Mouse (Mus musculus) urinary bladder, postnatal 10 days (tissue): ENCODE results near the gene Tmsb10.
A peak's percentile ranks its signal among the peaks of the same experiment; 100 is the strongest.

ENCODE experiments used
- DNase-seq: peaks from one replicate; pipeline ENCODE4 v3.0.0; 2022; ENCODE audit warnings: low spot score

Gene Tmsb10

DNA sequence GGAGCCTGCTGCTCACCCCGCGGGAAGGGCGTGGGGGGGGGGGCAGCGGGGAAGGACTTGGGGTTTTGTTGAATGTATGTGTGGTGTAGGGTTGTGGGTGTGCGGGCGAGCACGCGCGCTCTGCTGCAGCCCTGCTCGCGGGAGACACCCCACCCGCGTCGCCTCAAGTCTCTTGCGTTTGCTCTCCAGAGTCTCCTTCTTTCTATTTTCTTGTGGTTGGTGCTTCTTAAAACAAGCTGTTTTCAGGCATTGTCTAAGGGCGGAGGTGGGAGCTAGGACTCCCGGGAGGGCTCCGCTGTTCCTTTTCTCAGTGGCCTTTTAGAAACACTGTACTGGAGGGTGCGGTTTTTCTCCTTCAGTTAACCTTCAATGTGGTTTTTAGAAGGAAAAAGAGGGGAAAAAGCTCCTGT lies at the start of gene Tmsb10:
TSS of gene Tmsb10 (minus strand) at position 87 of the 410 bp plus-strand sequence.
- no peak for DNase-seq

DNA sequence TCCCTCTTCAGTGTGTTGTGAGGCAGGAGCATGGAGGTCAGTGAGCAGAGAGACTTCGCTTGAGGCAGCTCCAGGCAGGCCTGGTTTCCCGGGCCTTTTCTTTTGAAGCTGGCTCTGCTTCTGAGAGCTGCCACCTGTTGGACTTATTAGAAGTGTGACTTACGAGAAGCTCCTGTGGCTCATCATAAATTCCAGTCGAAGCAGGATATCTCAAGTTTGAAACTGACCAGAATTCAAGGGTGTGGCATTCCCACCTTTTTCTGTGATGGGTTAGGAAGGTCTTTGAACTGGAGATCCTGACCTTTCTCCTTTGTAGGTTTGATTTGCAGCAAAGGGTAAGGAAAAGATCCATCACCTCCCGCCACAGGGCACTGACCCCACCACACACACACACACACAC lies 45.1 kb upstream of the Tmsb10 start:
- DNase-seq = no peak

DNA sequence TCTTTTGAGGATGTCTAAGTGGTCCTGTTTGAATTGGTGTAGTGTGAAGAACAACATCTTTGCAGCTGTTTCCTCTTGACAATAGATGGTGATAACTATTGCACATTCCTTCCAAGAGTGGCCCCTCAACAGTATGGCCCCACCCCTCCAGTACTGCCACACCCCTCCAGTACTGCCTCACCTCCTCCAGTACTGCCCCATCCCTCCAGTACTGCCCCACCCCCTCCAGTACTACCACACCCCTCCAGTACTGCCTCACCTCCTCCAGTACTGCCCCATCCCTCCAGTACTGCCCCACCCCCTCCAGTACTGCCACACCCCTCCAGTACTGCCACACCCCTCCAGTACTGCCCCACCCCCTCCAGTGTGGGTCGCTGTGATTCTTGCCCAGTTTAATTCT lies 43.8 kb upstream of the Tmsb10 start:
- DNase-seq = no peak

DNA sequence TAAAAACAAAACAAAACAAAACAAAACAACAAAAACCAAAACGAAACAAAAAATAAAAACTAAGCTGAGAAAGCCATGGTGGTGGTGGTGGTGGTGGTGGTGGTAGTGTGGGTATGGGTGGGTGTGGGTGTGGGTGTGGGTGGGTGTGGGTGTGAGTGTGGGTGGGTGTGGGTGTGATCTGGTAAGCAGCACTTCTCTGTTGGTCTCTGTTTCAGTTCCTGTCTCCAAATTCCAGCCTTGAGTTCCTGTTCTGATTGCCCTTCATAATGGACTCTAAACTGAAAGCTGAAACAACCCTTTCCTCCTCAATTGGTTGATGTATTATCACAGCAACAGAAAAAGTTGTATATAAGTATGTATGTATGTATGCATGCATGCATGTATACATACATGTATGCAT lies 40.3 kb upstream of the Tmsb10 start:
- no peak for DNase-seq

DNA sequence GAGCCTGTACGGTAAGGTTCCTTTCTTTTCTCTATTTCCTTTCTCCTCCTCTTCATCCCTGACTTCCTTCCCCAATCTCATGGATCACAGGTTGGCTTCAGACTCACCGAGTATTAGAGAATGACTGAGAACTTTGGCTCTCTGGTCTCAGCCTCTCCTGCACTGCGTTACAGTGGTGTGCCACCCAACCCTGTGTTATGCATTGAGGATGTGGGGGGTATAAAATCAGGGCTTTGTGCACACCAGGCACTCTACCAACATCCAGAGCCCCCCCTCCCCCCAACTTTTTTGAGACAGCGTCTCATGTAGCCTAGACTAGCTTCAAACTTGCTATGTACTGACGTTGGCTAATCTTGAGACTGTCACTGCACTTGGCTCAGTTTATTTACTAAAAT lies 35.1 kb upstream of the Tmsb10 start:
- DNase-seq = no peak

DNA sequence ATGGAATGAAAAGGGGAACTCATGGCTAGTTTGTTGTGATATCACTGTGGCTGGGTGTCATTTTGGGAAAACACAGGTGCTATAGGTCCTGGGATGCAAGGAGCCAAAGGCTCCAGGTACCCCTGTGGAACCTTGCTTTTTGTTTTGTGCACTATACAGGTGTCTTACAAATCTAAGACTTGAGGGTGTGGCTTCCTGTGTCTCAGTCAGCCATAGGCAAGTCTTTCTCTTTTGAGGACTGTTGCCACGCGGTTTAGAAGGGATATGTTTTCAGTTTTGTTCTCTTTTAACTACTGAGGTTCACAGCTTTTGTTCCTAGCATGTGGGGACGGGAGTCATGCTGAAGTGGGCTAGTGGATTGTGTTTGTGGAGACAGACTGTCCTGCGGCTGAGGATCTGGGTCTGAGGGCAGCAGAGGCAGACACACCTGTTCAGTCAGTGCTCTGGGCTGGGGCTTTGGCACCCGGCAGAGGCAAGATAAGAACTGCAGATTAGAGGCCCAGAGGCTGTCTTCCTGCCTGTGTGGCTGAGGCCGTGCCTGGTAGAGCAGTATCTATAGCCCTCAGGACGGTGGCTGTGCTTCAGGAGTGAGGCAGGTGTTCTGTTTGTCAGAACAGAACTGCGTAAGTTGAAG lies 34.6 kb upstream of the Tmsb10 start:
- no peak for DNase-seq

DNA sequence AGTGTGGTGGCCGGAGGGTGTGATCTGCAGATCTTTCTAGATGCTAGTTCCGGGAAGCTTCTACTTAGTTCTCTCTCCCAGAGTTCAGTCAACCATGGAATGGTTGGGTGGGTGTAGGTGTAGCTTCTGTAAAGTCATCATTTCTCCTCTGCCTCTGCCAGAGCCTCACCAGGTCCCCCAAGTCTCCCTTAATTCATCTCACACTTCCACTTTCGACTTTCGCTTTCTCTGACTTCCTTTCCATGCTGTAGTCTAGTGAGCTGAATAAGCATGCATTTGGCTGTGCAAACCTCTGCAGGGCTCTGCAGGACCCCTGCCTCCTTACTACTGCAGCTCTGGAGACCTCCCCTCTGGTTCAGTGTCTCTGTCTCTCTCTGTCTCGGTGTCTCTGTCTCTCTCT lies 31.7 kb upstream of the Tmsb10 start:
- DNase-seq = no peak

DNA sequence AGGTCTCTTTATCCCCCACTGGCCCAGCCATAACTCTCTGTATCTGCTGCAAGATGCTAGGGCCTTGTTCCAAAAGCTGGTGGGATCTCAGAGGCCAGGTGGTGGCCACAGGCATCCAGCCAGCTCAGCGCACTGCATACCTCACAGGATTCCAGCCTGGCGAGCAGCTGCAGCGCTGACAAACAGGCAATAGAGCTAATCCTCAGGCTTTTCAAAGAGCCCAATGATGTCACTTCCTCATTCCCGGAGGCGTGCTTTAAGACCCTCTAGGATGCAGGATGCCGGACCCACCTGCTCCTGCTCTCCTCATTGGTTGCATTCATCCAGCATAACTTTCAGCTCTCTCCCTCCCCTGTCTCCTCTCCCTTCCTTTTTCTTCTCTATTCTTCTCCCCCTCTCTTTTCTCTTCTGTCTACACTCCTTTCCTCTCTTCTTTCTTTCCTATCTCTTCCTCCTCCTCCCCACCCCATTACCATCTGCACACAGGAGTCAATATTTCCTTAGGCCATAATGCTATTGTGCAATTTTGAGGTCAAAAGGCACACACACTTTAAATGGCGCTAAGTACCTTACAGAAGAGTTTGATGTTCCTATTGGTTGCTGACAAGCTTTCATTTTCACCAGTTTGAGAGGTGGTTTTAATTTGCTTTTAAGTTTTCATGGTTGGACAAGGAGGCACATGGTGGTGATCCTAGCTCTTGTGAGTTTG lies 30.6 kb upstream of the Tmsb10 start:
- DNase-seq = no peak

DNA sequence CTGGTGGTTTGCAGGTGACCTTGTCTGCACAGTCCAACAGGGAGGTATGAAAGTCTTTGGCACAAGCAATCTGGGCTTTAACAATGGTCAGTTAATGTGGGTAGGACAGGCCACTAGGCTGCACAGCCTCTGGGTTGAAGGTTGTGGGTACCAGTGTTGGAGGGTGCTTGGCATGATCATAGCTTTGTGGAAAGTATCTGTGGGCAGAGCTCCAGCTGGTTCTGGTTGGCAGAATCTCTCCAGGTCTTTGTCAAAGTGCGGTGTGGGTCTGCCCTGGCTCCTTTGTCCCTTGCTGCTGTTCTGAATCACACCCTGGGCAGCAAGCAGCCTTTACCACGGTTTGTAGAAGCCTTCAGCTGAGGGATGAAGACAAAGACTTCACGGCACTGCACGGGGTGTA lies 24.0 kb upstream of the Tmsb10 start:
- DNase-seq = no peak

DNA sequence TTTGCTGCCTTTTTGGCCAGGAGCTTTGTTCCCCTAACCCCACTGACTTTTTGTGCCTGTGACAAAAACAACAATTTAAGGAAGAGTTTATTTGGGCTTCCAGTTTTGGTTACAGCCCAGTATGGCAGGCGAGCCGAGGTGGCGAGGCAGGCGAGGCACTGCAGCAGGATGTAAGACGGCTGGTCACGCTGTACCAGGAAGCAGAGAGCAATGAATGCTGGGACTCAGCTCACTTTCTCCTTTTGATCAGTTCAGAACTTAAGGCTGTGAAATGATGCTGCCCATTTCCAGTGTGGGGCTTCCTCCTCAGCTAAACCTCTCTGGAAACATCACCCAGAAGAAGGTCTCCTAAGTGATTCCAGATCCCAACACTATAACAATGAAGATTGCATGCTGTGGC lies 23.3 kb upstream of the Tmsb10 start:
- DNase-seq = no peak

DNA sequence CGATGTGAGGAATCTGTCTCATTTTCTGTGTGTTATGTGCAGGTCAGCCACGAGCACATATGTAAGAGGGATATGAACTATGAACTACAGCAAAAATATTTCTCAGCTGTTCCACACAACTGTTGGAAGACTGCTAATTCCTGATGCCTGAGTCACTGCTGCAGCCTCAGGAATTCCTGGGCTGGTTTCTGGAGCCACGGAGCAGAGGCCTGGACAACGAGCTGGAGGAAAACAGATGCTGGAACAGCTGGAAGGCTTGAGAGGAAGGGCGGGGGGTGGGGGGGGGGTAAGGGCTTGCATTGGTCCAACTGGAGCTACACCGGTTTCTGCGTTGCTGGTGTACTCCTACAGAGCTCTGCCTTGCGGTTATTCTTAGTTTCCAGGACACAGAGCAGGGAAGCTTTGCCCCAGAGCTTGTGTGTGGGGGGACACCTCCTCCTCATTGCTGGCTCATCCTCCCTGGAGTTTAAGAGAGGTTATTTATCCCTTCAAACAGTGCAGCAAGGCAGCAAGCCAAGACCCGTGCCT lies 22.6 kb upstream of the Tmsb10 start:
- no peak for DNase-seq

DNA sequence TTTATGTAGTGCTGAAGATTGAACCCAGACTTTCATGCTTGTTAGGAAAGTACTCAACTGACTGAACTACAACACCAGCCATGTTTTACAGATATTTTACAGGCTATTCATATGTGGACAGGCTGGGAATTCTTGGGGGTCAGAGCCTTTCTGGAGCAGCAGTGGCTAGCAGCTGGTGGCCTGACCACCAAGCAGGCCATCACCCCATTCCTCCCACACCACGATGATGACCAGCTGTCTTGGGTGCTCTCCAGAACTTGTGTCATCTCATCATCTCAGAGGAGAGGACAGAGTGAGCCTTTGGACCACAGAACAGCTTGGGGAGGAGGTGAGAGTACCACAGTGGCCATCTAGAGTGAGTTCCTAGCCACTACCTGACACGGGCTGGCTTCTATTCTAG lies 18.3 kb upstream of the Tmsb10 start:
- DNase-seq = no peak

DNA sequence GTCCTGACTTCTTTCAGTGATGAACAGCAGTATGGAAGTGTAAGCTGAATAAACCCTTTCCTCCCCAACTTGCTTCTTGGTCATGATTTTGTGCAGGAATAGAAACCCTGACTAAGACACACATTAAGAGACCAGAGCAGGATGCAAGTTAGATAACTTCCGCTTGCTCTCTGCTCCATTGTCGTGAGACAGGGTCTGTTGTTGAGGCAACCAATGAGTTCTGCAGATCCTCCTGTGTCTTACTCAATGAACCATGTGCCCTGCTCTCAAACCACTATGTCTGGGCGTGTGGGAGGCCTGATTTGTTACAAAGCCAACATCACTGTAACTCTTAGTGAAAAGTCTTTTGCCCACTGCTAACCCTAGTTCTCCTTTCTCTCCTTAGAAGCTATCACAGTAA lies 12.5 kb upstream of the Tmsb10 start:
- no peak for DNase-seq

DNA sequence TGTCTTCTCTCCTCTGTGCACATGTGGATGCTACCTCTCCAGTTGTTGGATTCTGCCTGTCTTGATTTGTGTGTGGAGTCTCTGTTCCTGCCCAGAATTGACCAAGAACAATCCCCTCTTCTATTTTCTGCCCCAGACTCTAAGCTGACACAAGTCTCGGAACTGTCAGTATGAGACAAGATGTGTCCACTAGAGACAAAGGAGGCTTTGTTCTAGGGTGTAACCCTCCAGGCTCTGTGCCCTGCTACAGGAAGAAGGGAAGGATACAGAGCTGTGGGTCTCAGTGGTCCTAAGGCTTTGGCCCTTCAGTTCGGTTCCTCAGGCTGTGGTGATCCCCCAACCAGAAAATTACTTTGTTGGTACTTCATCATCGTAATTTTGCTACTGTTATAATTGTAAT lies 11.2 kb upstream of the Tmsb10 start:
- DNase-seq = no peak

DNA sequence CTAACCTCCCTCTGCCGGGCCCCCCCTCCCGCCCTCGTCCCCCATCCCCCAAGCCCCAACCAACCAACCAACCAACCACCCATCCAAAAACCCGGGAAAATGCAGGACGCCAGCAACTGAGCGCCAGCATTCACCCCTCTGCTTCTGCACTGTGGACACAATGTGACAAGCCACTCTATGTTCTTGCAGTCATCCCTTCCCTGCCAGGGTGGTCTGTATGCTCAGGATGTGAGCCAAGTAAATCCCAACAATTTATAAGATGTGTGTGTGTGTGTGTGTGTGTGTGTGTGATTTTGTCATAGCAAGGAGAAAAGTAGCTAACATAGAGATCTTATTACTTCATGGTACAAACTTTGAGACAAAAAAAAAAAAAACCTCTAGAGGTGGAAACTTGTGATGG lies 6.7 kb upstream of the Tmsb10 start:
- no peak for DNase-seq

DNA sequence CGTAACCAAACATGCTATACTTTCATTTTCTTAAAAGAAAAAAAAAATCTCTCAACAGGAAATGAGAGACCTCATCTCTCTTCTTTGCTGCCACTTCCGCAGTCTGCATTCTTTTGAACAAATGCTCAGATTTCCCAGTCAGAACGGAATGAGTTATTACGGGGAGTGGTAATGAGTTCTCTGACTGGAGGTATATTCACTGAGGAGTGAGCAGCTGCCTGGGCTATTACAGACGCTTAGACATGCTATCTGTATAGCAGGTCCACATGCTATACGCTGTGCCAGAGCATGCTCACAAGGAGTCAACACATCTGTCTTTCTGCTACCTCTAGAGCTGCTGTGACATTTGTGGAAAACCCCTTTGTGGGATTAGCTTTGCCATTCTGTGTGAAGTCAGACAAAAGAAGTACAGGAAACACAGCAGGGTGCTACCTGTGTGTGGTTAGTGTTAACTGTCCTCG lies 3.8 kb upstream of the Tmsb10 start:
- no peak for DNase-seq

DNA sequence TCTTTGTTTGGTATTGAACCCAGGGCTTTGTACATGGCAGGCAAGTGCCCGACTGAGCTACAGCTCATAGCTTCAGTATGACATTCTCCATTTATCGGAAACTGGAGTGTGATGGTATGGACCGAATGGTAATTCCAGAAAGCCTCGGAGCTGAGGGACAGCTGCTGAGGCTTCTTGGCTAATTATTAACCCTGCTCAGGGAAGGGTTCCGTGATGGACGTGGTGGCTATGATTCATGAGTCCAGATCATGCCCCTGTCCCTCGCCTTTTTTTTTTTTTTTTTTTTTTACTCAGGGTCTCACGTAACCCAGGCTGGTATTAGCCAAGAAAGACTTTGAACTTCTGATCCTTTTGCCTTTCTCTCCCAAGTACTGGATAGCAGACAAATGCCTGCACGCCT lies 3.1 kb upstream of the Tmsb10 start:
- DNase-seq = no peak

DNA sequence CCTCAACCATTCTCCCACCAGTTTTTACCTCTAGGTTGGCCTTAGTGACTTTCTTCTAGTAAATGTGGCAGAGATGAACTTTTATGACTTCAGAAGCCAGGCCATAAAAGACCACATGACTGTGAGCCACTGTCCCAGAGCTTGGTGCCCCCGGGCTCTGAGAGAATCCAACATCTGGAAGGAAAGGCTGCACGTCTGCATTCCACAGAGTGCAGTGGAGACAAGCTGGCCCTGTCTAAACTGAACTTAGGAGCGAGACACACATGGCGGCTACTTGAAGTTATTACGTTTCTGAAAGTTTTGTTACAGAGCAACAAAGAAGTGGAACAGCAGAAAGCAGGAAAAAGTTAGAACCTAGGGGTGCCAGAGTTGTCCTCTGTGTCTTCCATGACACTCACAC lies 2.1 kb upstream of the Tmsb10 start:
- no peak for DNase-seq

DNA sequence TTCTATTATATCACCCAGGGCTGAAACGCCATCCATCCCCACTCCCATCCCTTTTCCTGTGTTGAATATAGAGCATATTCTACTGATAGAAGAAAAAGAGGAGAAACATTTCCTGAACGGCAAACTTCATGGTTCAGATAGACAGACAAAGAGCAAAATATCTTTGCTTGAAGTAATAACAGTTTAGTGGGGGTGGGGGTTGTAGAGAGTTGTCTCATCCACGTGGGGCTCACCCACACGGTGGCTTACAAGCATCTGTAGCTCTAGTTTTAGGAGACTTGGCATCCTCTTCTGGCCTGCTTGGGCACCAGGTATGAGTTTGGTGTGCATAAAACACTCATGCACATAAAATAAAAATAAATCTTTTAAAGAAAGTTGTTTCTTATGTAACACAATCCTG lies 627 bp upstream of the Tmsb10 start:
- no peak for DNase-seq

DNA sequence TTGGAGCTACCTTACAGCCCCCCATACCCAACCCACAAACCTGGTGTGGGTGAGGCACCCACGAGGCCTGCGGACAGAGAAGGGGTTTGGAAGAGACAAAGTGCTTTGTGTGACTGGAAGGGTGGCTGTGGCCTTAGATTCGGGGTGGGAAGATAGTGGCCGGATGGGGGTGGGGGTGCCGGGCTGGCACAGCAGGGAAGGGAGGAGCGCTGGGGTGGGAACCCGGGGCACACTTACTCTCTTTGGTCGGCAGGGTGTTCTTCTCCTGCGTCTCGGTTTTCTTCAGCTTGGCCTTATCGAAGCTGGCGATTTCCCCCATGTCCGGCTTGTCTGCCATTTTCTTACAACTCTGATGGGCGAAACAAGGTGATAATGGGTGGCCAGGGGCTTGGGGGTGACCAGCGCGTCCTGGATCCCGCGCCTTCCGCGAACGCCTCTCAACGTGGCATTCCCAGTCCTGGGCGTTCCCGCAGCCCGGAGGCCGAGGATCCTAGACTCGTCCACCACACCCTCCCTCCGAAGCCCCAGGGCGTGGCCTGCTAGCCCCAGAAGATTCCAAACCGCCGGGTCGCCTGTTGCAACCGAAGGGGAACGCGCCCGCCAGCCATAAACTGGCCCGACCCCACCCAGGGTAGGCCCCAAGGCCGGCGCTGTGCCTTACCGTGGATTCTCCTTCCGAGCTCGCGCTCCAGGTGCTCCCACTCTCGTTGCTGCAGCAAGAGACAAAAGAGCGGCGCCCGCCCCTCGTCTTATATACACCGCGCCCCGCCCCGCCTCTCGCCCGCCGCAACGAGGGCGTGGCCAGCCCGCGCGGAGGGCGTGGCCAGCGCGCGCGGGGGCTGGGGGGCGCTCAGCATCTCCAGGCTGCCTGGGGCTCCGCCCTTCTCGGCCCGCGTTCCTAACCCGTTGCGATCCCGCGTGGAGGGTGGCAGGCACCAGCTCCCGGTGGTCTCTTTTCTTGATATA lies 589 bp downstream of the Tmsb10 start:
- DNase-seq = peak; percentile 51

DNA sequence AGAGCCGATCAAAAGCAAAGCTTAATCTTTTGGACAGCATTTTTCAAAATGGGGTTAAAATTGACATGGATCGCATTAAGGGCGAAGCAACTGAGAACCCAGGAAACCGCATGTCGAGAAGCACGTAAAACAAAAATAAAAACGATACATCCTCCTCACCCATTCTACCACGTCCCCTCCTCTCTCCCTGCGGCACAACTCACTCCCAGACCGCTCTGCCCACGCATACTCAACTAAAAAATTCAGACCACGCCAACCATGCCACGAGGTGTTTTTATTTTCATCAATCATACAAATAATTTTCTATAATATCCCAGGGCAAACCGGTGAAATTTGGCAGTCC lies 1.5 kb downstream of the Tmsb10 start:
- no peak for DNase-seq

DNA sequence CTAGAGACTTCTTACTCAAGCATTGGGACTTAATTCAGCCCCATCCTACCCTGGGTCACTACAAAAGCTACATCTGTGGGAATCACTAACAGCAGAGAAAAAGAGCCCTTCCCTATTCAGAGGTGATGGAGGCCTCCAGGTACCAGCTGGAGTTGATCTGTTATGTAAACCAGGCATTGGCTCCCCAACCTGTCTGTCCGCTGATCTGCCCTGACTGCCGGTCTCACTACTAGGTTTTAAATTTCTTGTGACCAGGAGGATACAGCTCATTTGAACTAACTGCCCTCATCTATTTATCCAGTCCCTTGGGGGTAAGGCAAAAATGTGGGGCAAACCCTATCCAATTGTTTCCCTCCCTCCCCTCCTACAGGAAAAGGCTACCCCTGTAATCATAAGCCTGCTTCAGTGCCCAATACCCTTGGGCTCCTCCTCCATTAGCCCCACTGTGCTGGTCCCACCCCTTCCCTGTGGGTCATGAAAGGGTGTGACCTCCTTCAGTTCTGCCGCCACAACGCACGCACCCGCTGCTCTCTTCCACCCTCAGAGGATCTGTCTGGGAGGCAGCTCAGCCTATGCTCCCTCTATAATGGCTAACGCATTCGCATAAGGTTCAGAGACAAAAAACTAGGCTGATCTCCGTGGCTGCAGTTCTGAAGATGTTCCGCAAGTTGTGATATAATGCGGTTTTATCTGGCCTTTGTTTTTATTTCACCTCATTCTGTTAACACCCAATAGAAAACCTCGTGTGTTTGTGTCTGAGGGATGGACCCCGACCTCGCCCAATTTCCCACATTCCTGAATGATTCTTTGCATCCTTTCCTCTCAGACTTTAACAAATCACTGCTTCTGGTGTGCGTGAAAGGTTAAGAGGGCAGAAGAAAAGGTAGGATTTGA lies 2.1 kb downstream of the Tmsb10 start:
- DNase-seq = no peak
